Mouse (Mus musculus): ENCODE data around the gene Mrpl12. TPM values are rescaled to one million over a fixed set of nuclear protein-coding genes. Genes with fewer than 3 reads are reported as not detected.

The Mrpl12 gene
- total RNA-seq, 2 experiments from 2014 or later, result 121 to 147 TPM

DNA sequence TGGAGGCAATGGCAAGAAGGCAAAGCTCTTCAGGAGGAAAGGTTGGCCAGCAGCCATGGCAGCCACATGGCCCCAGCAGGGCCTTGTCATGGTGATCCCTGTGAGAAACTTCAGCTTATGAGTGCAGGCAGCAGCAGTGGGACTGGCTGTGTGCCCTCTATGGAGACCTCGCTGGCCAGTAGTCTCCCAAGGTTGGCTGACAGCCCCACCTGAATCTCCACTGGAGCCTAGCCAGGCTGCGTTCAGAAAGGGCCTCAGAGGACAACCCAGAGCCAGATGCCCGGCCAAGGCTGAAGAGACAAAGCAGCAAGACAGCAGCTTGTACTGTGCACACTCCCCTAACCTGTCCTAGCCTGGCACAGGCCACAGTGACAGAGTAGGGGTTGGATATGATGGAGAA, 54.1 kb downstream of the Mrpl12 start:
- DNase-seq, result peak; percentile 71

Other genes with a start within 250 kb of the Mrpl12 start
- gene Actg1, start 136.1 kb upstream of the Mrpl12 start, total RNA-seq (2021), result 100 to 1,000 TPM; 439 to 618 TPM
- under 1 TPM; 0.50 to 0.61 TPM for gene Fscn2, start 123.1 kb upstream of the Mrpl12 start, total RNA-seq (2021)
- gene Faap100, start 105.8 kb upstream of the Mrpl12 start, total RNA-seq (2021), result 10 to 100 TPM; 14.6 to 15.3 TPM
- gene Nploc4, start 46.9 kb upstream of the Mrpl12 start, total RNA-seq (2021), result 10 to 100 TPM; 60.6 to 66.6 TPM
- not detected for gene Tspan10, start 42.0 kb upstream of the Mrpl12 start, total RNA-seq (2021)
- gene Pde6g, start 31.1 kb upstream of the Mrpl12 start, total RNA-seq (2021), result under 1 TPM; 0.23 to 0.41 TPM
- gene Oxld1, start 26.5 kb upstream of the Mrpl12 start, total RNA-seq (2021), result 10 to 100 TPM; 21.2 to 24.1 TPM
- gene Ccdc137, start 26.5 kb upstream of the Mrpl12 start, total RNA-seq (2021), result 1 to 10 TPM; 5.5 to 6.8 TPM
- gene Arl16, start 17.0 kb upstream of the Mrpl12 start, total RNA-seq (2021), result 10 to 100 TPM; 16.1 to 17.5 TPM
- gene Slc25a10, start 7.2 kb downstream of the Mrpl12 start, total RNA-seq (2021), result 10 to 100 TPM in 1 of 2 experiments, 1 to 10 TPM in 1; 9.7 to 11.1 TPM
- gene Gcgr, start 46.1 kb downstream of the Mrpl12 start, total RNA-seq (2021), result under 1 TPM; 0.09 to 0.75 TPM
- 10 to 100 TPM; 51.3 to 52.7 TPM for gene Mcrip1, start 65.1 kb downstream of the Mrpl12 start, total RNA-seq (2021)
- gene Ppp1r27, start 66.5 kb downstream of the Mrpl12 start, total RNA-seq (2021), result 100 to 1,000 TPM; 156 to 183 TPM
- 100 to 1,000 TPM; 349 to 414 TPM for gene P4hb, start 88.6 kb downstream of the Mrpl12 start, total RNA-seq (2021)
- gene Arhgdia, start 97.0 kb downstream of the Mrpl12 start, total RNA-seq (2021), result 100 to 1,000 TPM; 163 to 197 TPM
- gene Alyref, start 113.8 kb downstream of the Mrpl12 start, total RNA-seq (2021), result 10 to 100 TPM; 72.1 to 77.3 TPM
- gene Anapc11, start 113.8 kb downstream of the Mrpl12 start, total RNA-seq (2021), result 10 to 100 TPM; 60.1 to 67.6 TPM
- gene Npb, start 123.9 kb downstream of the Mrpl12 start, total RNA-seq (2021), result not detected
- 10 to 100 TPM; 29.7 to 30.9 TPM for gene Pcyt2, start 133.3 kb downstream of the Mrpl12 start, total RNA-seq (2021)
- gene Sirt7, start 140.6 kb downstream of the Mrpl12 start, total RNA-seq (2021), result 1 to 10 TPM; 6.5 to 9.2 TPM
- 10 to 100 TPM; 27.6 to 39.6 TPM for gene Mafg, start 149.0 kb downstream of the Mrpl12 start, total RNA-seq (2021)
- gene Pycr1, start 159.2 kb downstream of the Mrpl12 start, total RNA-seq (2021), result 10 to 100 TPM; 15.1 to 18.1 TPM
- 10 to 100 TPM; 89.2 to 92.0 TPM for gene Myadml2, start 163.5 kb downstream of the Mrpl12 start, total RNA-seq (2021)
- 1 to 10 TPM in 1 of 2 experiments, not detected in 1; 1.2 TPM for gene Notum, start 176.6 kb downstream of the Mrpl12 start, total RNA-seq (2021)
- gene Aspscr1, start 188.4 kb downstream of the Mrpl12 start, total RNA-seq (2021), result 10 to 100 TPM; 34.8 to 39.8 TPM
- gene Cenpx, start 229.1 kb downstream of the Mrpl12 start, total RNA-seq (2021), result 10 to 100 TPM; 34.9 to 35.6 TPM
- gene Lrrc45, start 229.3 kb downstream of the Mrpl12 start, total RNA-seq (2021), result 10 to 100 TPM in 1 of 2 experiments, 1 to 10 TPM in 1; 7.7 to 10.1 TPM
- gene Rac3, start 236.9 kb downstream of the Mrpl12 start, total RNA-seq (2021), result 1 to 10 TPM; 1.8 to 2.7 TPM
- gene Dcxr, start 242.7 kb downstream of the Mrpl12 start, total RNA-seq (2021), result 1 to 10 TPM; 3.4 to 3.7 TPM
- 10 to 100 TPM in 1 of 2 experiments, 1 to 10 TPM in 1; 9.9 to 10.8 TPM for gene Cbr2, start 247.5 kb downstream of the Mrpl12 start, total RNA-seq (2021)

All from gastrocnemius, postnatal 10 days (tissue).